Mouse (Mus musculus) CH12.LX (cell line): ENCODE results near the gene Chchd3. TPM values are rescaled to one million over a fixed set of nuclear protein-coding genes. Genes with fewer than 3 reads are reported as not detected.

Experiments used
- DNase-seq: peaks from one replicate; pipeline ENCODE4 v3.0.0-alpha.2; 2013; ENCODE audit errors: extremely low read depth
- H3K27ac ChIP-seq: 2 replicates; pipeline ENCODE4 v1.5.1; 2012; ENCODE audit warnings: low read depth, mild to moderate bottlenecking, control low read depth, moderate library complexity; ENCODE audit not compliant: insufficient read depth
- H3K27me3 ChIP-seq: replicated peaks from 2 replicates; pipeline ENCODE3; 2012; ENCODE audit warnings: inconsistent platforms
- H3K36me3 ChIP-seq, 2 experiments: replicated peaks in 1 of 2; 2 replicates each; pipeline versions ENCODE3 to v1.6.1; 2012; ENCODE audit warnings: inconsistent platforms in 1 of 2, low read length in 1 of 2, mild to moderate bottlenecking in 1 of 2, mixed read lengths in 1 of 2, moderate library complexity in 1 of 2; ENCODE audit not compliant: control insufficient read depth in 1 of 2, insufficient read depth in 1 of 2
- H3K4me1 ChIP-seq, 2 experiments: 2 replicates each; pipeline ENCODE4 v1.6.1; 2012; ENCODE audit warnings: inconsistent platforms in 1 of 2, moderate library complexity in 1 of 2; ENCODE audit not compliant: insufficient read depth in 2 of 2, control insufficient read depth in 1 of 2
- H3K4me2 ChIP-seq: 2 replicates; pipeline ENCODE4 v1.6.1; 2012; ENCODE audit warnings: low read depth, mild to moderate bottlenecking, control low read depth; ENCODE audit not compliant: poor library complexity, insufficient read depth, severe bottlenecking
- H3K4me3 ChIP-seq, 3 experiments: fragments of 150-350 bp in 1 of 3; sonication (generic) in 1 of 3; replicated peaks in 1 of 3; 2 replicates each; pipeline versions ENCODE3 to v1.5.1; 2011 to 2012; ENCODE audit warnings: low read depth in 2 of 3, low read length in 2 of 3, mild to moderate bottlenecking in 2 of 3, moderate library complexity in 2 of 3, control low read depth in 1 of 3, improper control_type of control experiment in 1 of 3, inconsistent platforms in 1 of 3, mixed read lengths in 1 of 3; ENCODE audit not compliant: poor library complexity in 1 of 3
- H3K79me2 ChIP-seq: replicated peaks from 2 replicates; pipeline ENCODE4 v1.6.1; 2012; ENCODE audit warnings: mild to moderate bottlenecking, moderate library complexity; ENCODE audit not compliant: control insufficient read depth, poor library complexity, insufficient read depth, severe bottlenecking; ENCODE audit errors: extremely low read depth
- H3K9ac ChIP-seq: 2 replicates; pipeline ENCODE4 v1.6.1; 2012; ENCODE audit warnings: low read depth, mild to moderate bottlenecking, control low read depth, moderate library complexity; ENCODE audit not compliant: insufficient read depth
- H3K9me3 ChIP-seq: replicated peaks from 2 replicates; pipeline ENCODE3; 2012; ENCODE audit warnings: low read length, inconsistent platforms, mixed read lengths
- BHLHE40 ChIP-seq: IDR thresholded peaks from 2 replicates; pipeline ENCODE4 v1.6.1; 2011; ENCODE audit warnings: mild to moderate bottlenecking, low read depth, low read length, improper control_type of control experiment
- CHD1 ChIP-seq: IDR thresholded peaks from 2 replicates; pipeline ENCODE4 v1.6.1; 2012; ENCODE audit warnings: low read depth, low read length, improper control_type of control experiment, inconsistent platforms
- CHD2 ChIP-seq: IDR thresholded peaks from 2 replicates; pipeline ENCODE4 v1.6.1; 2011; ENCODE audit warnings: low read length, improper control_type of control experiment
- CTCF ChIP-seq, 2 experiments: IDR thresholded peaks in 1 of 2; conservative IDR thresholded peaks in 1 of 2; 2 replicates each; pipeline ENCODE4 v1.5.1; 2011 to 2012; ENCODE audit warnings: low read depth in 2 of 2, low read length in 2 of 2, improper control_type of control experiment in 1 of 2, inconsistent platforms in 1 of 2, mild to moderate bottlenecking in 1 of 2, moderate library complexity in 1 of 2
- ELF1 ChIP-seq: IDR thresholded peaks from 2 replicates; pipeline ENCODE4 v1.6.1; 2014; ENCODE audit warnings: low read depth, mild to moderate bottlenecking, inconsistent platforms, low read length, improper control_type of control experiment
- EP300 ChIP-seq: IDR thresholded peaks from 2 replicates; pipeline ENCODE4 v1.6.1; 2011; ENCODE audit warnings: low read length, improper control_type of control experiment
- ETS1 ChIP-seq: conservative IDR thresholded peaks from 2 replicates; pipeline ENCODE4 v1.6.1; 2012; ENCODE audit warnings: low read depth, mild to moderate bottlenecking, inconsistent platforms, low read length, improper control_type of control experiment, moderate library complexity
- IRF4 ChIP-seq: IDR thresholded peaks from 2 replicates; pipeline ENCODE4 v1.6.1; 2014; ENCODE audit warnings: low read depth, mild to moderate bottlenecking, inconsistent platforms, low read length, improper control_type of control experiment
- JUND ChIP-seq: conservative IDR thresholded peaks from 2 replicates; pipeline ENCODE4 v1.6.1; 2011; ENCODE audit warnings: low read depth, low read length, improper control_type of control experiment
- KAT2A ChIP-seq: IDR thresholded peaks from 2 replicates; pipeline ENCODE4 v1.6.1; 2012; ENCODE audit warnings: low read length, improper control_type of control experiment, inconsistent platforms; ENCODE audit not compliant: insufficient replicate concordance
- MAZ ChIP-seq: IDR thresholded peaks from 2 replicates; pipeline ENCODE4 v1.6.1; 2012; ENCODE audit warnings: low read depth, mild to moderate bottlenecking, inconsistent platforms, low read length, improper control_type of control experiment, moderate library complexity
- MXI1 ChIP-seq: IDR thresholded peaks from 2 replicates; pipeline ENCODE4 v1.6.1; 2011; ENCODE audit warnings: mild to moderate bottlenecking, low read depth, low read length, improper control_type of control experiment
- MYC ChIP-seq: IDR thresholded peaks from 2 replicates; pipeline ENCODE4 v1.6.1; 2011; ENCODE audit warnings: low read depth, mild to moderate bottlenecking, improper control_type of control experiment, low read length
- NELFE ChIP-seq: IDR thresholded peaks from 2 replicates; pipeline ENCODE4 v1.6.1; 2011; ENCODE audit warnings: low read depth, low read length, improper control_type of control experiment
- PAX5 ChIP-seq: IDR thresholded peaks from 2 replicates; pipeline ENCODE4 v1.6.1; 2012; ENCODE audit warnings: low read length, inconsistent platforms, mixed read lengths
- POLR2AphosphoS2 ChIP-seq: IDR thresholded peaks from 2 replicates; pipeline ENCODE4 v1.6.1; 2011; ENCODE audit warnings: low read depth, low read length, improper control_type of control experiment
- RAD21 ChIP-seq: IDR thresholded peaks from 2 replicates; pipeline ENCODE4 v1.6.1; 2011; ENCODE audit warnings: low read depth, mild to moderate bottlenecking, low read length, improper control_type of control experiment, moderate library complexity
- RCOR1 ChIP-seq: conservative IDR thresholded peaks from 2 replicates; pipeline ENCODE4 v1.6.1; 2012; ENCODE audit warnings: low read depth, mild to moderate bottlenecking, inconsistent platforms, low read length, improper control_type of control experiment
- SIN3A ChIP-seq: IDR thresholded peaks from 2 replicates; pipeline ENCODE4 v1.6.1; 2012; ENCODE audit warnings: low read length, improper control_type of control experiment, inconsistent platforms
- SMC3 ChIP-seq: IDR thresholded peaks from 2 replicates; pipeline ENCODE4 v1.6.1; 2011; ENCODE audit warnings: low read depth, low read length, improper control_type of control experiment
- TBP ChIP-seq: conservative IDR thresholded peaks from 2 replicates; pipeline ENCODE4 v1.6.1; 2011; ENCODE audit warnings: low read depth, low read length, improper control_type of control experiment
- TCF12 ChIP-seq: IDR thresholded peaks from 2 replicates; pipeline ENCODE4 v1.6.1; 2014; ENCODE audit warnings: low read depth, mild to moderate bottlenecking, inconsistent platforms, low read length, improper control_type of control experiment
- UBTF ChIP-seq: IDR thresholded peaks from 2 replicates; pipeline ENCODE4 v1.6.1; 2012; ENCODE audit warnings: low read depth, mild to moderate bottlenecking, inconsistent platforms, low read length, improper control_type of control experiment, moderate library complexity
- USF1 ChIP-seq: IDR thresholded peaks from 2 replicates; pipeline ENCODE4 v1.6.1; 2014; ENCODE audit warnings: low read depth, mild to moderate bottlenecking, inconsistent platforms, low read length, improper control_type of control experiment
- USF2 ChIP-seq: conservative IDR thresholded peaks from 2 replicates; pipeline ENCODE4 v1.6.1; 2011; ENCODE audit warnings: low read depth, low read length, improper control_type of control experiment
- ZC3H11A ChIP-seq: IDR thresholded peaks from 2 replicates; pipeline ENCODE4 v1.6.1; 2012; ENCODE audit warnings: low read depth, mild to moderate bottlenecking, inconsistent platforms, low read length, improper control_type of control experiment
- ZNF384 ChIP-seq: IDR thresholded peaks from 2 replicates; pipeline ENCODE4 v1.6.1; 2012; ENCODE audit warnings: low read depth, low read length, improper control_type of control experiment, inconsistent platforms
- dilution Hi-C: fragments of 300-500 bp; cut with MboI; formaldehyde crosslinking; loops from 2 replicates; pipeline ENCODE4 v1.14.3; 2020; ENCODE audit warnings: low sequenced_read_pairs; ENCODE audit not compliant: extremely low pct_unique_long_range_greater_than_20kb, extremely low pct_ligation_motif_present
- in situ Hi-C: fragments of 300-500 bp; cut with MboI; formaldehyde crosslinking; loops from 3 replicates; pipeline ENCODE4 v1.14.3; 2019; ENCODE audit warnings: low sequenced_read_pairs, low pct_ligation_motif_present, low pct_unique_long_range_greater_than_20kb, mixed read lengths
- polyA plus RNA-seq: library from polyadenylated mRNA; unstranded; fragments of >175 nt; gene quantifications from 2 replicates; pipeline ENCODE4 v1.2.1, GENCODE M21; 2012; ENCODE audit warnings: low read depth; ENCODE audit not compliant: insufficient read length
- total RNA-seq, 2 experiments: library from RNA; depleted of rRNA; stranded (reverse); fragments of 300-350 nt in 1 of 2; fragments of >200 nt in 1 of 2; gene quantifications; 2 replicates each; pipeline ENCODE4 v1.2.3; 2012 to 2014

The Chchd3 gene
- total and polyA plus RNA-seq, 3 experiments: 116 to 197 (median 133) TPM

- no peak overlapping the region for H3K4me3 ChIP-seq
- peaks cover 3% of the 10 kb centered on the region for H3K9me3 ChIP-seq
- dilution Hi-C loops: no loop called here
- no peaks in the 10 kb centered on the region for H3K27me3 ChIP-seq
- in situ Hi-C loops: no loop called here
- TF ChIP-seq PAX5 (no peak), UBTF (no peak), CTCF (conservative IDR thresholded peaks at IDR 0.05 in 1 of 2, IDR thresholded peaks at IDR 0.05 in 1 of 2; ENCODE audit: low read depth in 2 of 2, low read length in 2 of 2) (peak; percentile 52 to 54), TBP (no peak), TCF12 (no peak), IRF4 (no peak), MAZ (no peak), SMC3 (peak; percentile 41), RAD21 (peak; percentile 46)
- no peak overlapping the region for H3K4me2 ChIP-seq
- H3K9ac ChIP-seq: no peak overlapping the region
- H3K4me1 ChIP-seq: peaks cover 0 to 4% of the 10 kb centered on the region in 2 experiments; a peak in 1 of 4 replicates
- no peaks in the 10 kb centered on the region for H3K79me2 ChIP-seq
- DNase-seq: peak; percentile 6
- H3K27ac ChIP-seq: no peak overlapping the region
- H3K36me3 ChIP-seq: no peaks in the 10 kb centered on the region
Measured at GRCm38 (mm10) chr6:32749821-32750220, 310.2 kb downstream of the Chchd3 start.

DNA sequence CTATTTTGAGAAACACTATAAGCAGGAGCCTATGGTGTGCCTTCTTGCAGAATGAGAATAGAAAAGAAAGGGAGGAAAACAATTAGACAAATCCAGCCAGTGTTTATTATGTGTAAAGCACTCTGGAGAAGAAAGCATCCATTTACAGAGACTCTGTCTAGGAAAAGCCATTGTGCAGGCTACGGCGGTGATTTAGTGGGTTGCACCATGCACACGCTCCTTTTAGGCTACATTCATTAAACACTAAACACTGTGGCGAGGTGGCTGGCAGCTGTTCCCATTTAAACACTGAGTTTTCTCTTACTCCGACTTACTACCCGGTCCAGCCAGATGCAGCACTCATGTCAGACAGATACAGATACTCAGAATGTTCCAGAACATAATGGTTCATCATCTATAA, 311.3 kb downstream of the Chchd3 start:
- dilution Hi-C loops: no loop called here
- DNase-seq: no peak
- no peak overlapping the region for H3K9ac ChIP-seq
- no peaks in the 10 kb centered on the region for H3K27me3 ChIP-seq
- TF ChIP-seq MYC (no peak), ZNF384 (no peak), NELFE (no peak), EP300 (no peak), POLR2AphosphoS2 (no peak), CHD1 (no peak), CHD2 (no peak), RAD21 (no peak)
- TF ChIP-seq, all 38 proteins: peak for 0
- H3K4me3 ChIP-seq: no peak overlapping the region
- no peaks in the 10 kb centered on the region for H3K79me2 ChIP-seq
- peaks cover 0 to 4% of the 10 kb centered on the region in 2 experiments; a peak in 1 of 4 replicates for H3K4me1 ChIP-seq
- in situ Hi-C loops: no loop called here
- no peak overlapping the region for H3K4me2 ChIP-seq
- no peak overlapping the region for H3K27ac ChIP-seq
- H3K36me3 ChIP-seq: no peaks in the 10 kb centered on the region
- peaks cover 3% of the 10 kb centered on the region for H3K9me3 ChIP-seq

GRCm38 (mm10) chr6:32747333-32747732, 312.7 kb downstream of the Chchd3 start:
- Histone ChIP-seq H3K9me3 (peaks cover 3% of the 10 kb centered on the region), H3K27ac (no peak overlapping the region), H3K9ac (no peak overlapping the region), H3K4me2 (no peak overlapping the region), H3K4me1 (peaks cover 0 to 4% of the 10 kb centered on the region in 2 experiments; a peak in 1 of 4 replicates), H3K36me3 (no peaks in the 10 kb centered on the region), H3K27me3 (no peaks in the 10 kb centered on the region), H3K79me2 (no peaks in the 10 kb centered on the region), H3K4me3 (no peak overlapping the region)
- no peak for TF ChIP-seq JUND
- TF ChIP-seq USF2: no peak
- no peak for TF ChIP-seq RCOR1
- no peak for TF ChIP-seq MYC
- TF ChIP-seq EP300: no peak
- TF ChIP-seq CHD1: no peak
- no peak for TF ChIP-seq NELFE
- TF ChIP-seq BHLHE40: no peak
- no peak for TF ChIP-seq MAZ
- no peak for TF ChIP-seq ZC3H11A
- no peak for TF ChIP-seq MXI1
- no peak for TF ChIP-seq UBTF
- TF ChIP-seq IRF4: no peak
- no peak for TF ChIP-seq ELF1
- no peak for TF ChIP-seq USF1
- TF ChIP-seq KAT2A: no peak
- TF ChIP-seq SIN3A: no peak
- TF ChIP-seq ETS1: no peak
- dilution Hi-C loops: no loop called here
- DNase-seq: no peak
- in situ Hi-C loops: no loop called here
